Mouse (Mus musculus) right cerebral cortex, adult 2 months (tissue): ENCODE measurements at regions not wholly inside any gene's neighbourhood (a gene's known extent, or its start where the extent isn't known, plus 50 kb on each side); places are given as distances from the start of the nearest gene placed in this dataset.
"Not testable (repeated sequence)": the region's sequence is repeated elsewhere in the genome, so short reads cannot be mapped to it uniquely, and the experiment has no call there.

Experiments
- DNase-seq, 2 experiments: peaks; one replicate each; pipeline ENCODE4 v3.0.0; 2021 to 2022; ENCODE audit warnings: low spot score in 2 of 2

- DNase-seq: no peak
Observed at GRCm38 (mm10) chr17:4024384-4024783, 328.3 kb upstream of the Nox3 start.

GRCm38 (mm10) chr17:4029202-4029601 lies 333.1 kb upstream of the Nox3 start:
- no peak for DNase-seq

- DNase-seq: no peak
Observed at GRCm38 (mm10) chr17:4034816-4035360, 338.8 kb upstream of the Nox3 start.

GRCm38 (mm10) chr17:4040104-4040664 lies 344.1 kb upstream of the Nox3 start:
- peak in 1 of 2 experiments; percentile 11 for DNase-seq

- DNase-seq: not testable (repeated sequence)
Observed at GRCm38 (mm10) chr17:4060186-4060585, 364.1 kb upstream of the Nox3 start.

GRCm38 (mm10) chr17:4073381-4073780 lies 377.3 kb upstream of the Nox3 start:
- peak; percentile 12 to 29 for DNase-seq

GRCm38 (mm10) chr17:4080564-4080963 lies 384.5 kb upstream of the Nox3 start:
- DNase-seq: no peak

GRCm38 (mm10) chr17:4094621-4095020 lies 398.6 kb upstream of the Nox3 start:
- no peak for DNase-seq

GRCm38 (mm10) chr17:4103321-4103720 lies 407.3 kb upstream of the Nox3 start:
- no peak for DNase-seq

- DNase-seq: no peak
Observed at GRCm38 (mm10) chr17:4109263-4109662, 413.2 kb upstream of the Nox3 start.

- DNase-seq: no peak
Observed at GRCm38 (mm10) chr17:4113021-4113420, 417.0 kb upstream of the Nox3 start.

- no peak for DNase-seq
Observed at GRCm38 (mm10) chr17:4116476-4116875, 420.4 kb upstream of the Nox3 start.

GRCm38 (mm10) chr17:4133678-4134077 lies 437.6 kb upstream of the Nox3 start:
- no peak for DNase-seq

GRCm38 (mm10) chr17:4163502-4163901 lies 467.4 kb upstream of the Nox3 start:
- DNase-seq: no peak

- DNase-seq: no peak
Observed at GRCm38 (mm10) chr17:4173951-4174361, 477.9 kb upstream of the Nox3 start.

GRCm38 (mm10) chr17:4175006-4175405 lies 478.9 kb upstream of the Nox3 start:
- DNase-seq: no peak

- DNase-seq: no peak
Observed at GRCm38 (mm10) chr17:4176524-4176923, 480.5 kb upstream of the Nox3 start.

- DNase-seq: no peak
Observed at GRCm38 (mm10) chr17:4177485-4178150, 481.6 kb upstream of the Nox3 start.

GRCm38 (mm10) chr17:4179271-4179670 lies 483.2 kb upstream of the Nox3 start:
- no peak for DNase-seq

GRCm38 (mm10) chr17:4182106-4182505 lies 486.0 kb upstream of the Nox3 start:
- DNase-seq: no peak

GRCm38 (mm10) chr17:4186802-4187201 lies 490.7 kb upstream of the Nox3 start:
- no peak for DNase-seq

- DNase-seq: no peak
Observed at GRCm38 (mm10) chr17:4187606-4188005, 491.5 kb upstream of the Nox3 start.

- no peak for DNase-seq
Observed at GRCm38 (mm10) chr17:4196793-4197448, 500.9 kb upstream of the Nox3 start.
